Mouse (Mus musculus) limb, embryonic 10.5 days (tissue): ENCODE measurements around the gene Bri3bp. TPM values are rescaled to one million over a fixed set of nuclear protein-coding genes. Genes with fewer than 3 reads are reported as not detected.
A peak's percentile ranks its signal among the peaks of the same experiment; 100 is the strongest.

Experiments used
- DNase-seq: peaks from one replicate; pipeline ENCODE4 v3.0.0-alpha.2; 2017; ENCODE audit warnings: low spot score
- H3K27ac ChIP-seq: fragments of 300-500 bp; sonication (generic); 2 replicates; pipeline ENCODE4 v1.5.1; 2016; ENCODE audit warnings: mild to moderate bottlenecking
- H3K27me3 ChIP-seq: fragments of 300-500 bp; sonication (generic); 2 replicates; pipeline ENCODE4 v1.6.1; 2016; ENCODE audit warnings: low read depth, mild to moderate bottlenecking; ENCODE audit not compliant: poor library complexity, severe bottlenecking
- H3K36me3 ChIP-seq: fragments of 300-500 bp; sonication (generic); 2 replicates; pipeline ENCODE4 v1.6.1; 2016; ENCODE audit warnings: mild to moderate bottlenecking, moderate library complexity
- H3K4me1 ChIP-seq: fragments of 300-500 bp; sonication (generic); 2 replicates; pipeline ENCODE4 v1.6.1; 2016
- H3K4me3 ChIP-seq: fragments of 300-500 bp; sonication (generic); 2 replicates; pipeline ENCODE4 v1.5.1; 2016; ENCODE audit warnings: mild to moderate bottlenecking, moderate library complexity
- H3K9me3 ChIP-seq: fragments of 300-500 bp; sonication (generic); replicated peaks from 2 replicates; pipeline ENCODE4 v1.6.1; 2016; ENCODE audit warnings: mild to moderate bottlenecking
- WGBS: fragments of 180-500 bp; shearing (Covaris S2); methylation state at CpG from one replicate; pipeline ENCODE4 v1.1.7; 2016; 5-methylcytosine and 5-hydroxymethylcytosine counted together
- polyA plus RNA-seq: library from polyadenylated mRNA; unstranded; fragments of >200 nt; fragmentation: Nextera tagmentation; extraction: Ambion mirVana; gene quantifications from 2 replicates; pipeline ENCODE4 v1.2.1, GENCODE M21; 2016

Gene Bri3bp
- polyA plus RNA-seq, 1 experiment from 2014 or later: 52.1 TPM

- WGBS: 75% methylated on average over 9 of the region's 9 CpGs
- no peaks in the 10 kb centered on the region for H3K27me3 ChIP-seq
- H3K27ac ChIP-seq: no peak overlapping the region
- peaks cover 26% of the 10 kb centered on the region for H3K4me1 ChIP-seq
- H3K36me3 ChIP-seq: no peaks in the 10 kb centered on the region
- no peak overlapping the region for H3K4me3 ChIP-seq
- H3K9me3 ChIP-seq: no peaks in the 10 kb centered on the region
- DNase-seq: no peak
Observed at GRCm38 (mm10) chr5:125472796-125473475, 31.6 kb downstream of the Bri3bp start.

DNA sequence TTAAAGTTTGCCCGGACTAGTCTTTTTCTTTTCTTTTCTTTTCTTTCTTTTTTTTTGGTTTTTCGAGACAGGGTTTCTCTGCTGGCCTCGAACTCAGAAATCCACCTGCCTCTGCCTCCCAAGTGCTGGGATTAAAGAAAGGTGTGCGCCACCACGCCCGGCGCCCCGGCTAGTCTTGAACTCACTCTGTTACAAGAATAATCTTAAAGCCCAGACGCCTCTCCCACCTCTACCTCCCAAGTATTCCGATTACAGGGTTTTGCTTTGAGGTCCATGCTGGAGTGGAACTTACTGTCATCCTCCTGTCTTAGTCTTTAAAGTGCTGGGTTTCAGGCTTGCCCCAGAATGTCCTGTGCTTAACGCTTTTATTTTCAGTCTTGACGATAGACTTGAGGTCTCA, 33.7 kb downstream of the Bri3bp start:
- peaks cover 34% of the 10 kb centered on the region for H3K4me1 ChIP-seq
- DNase-seq: no peak
- H3K9me3 ChIP-seq: no peaks in the 10 kb centered on the region
- H3K27ac ChIP-seq: peak overlapping the region; percentile 84
- 59% methylated on average over 12 of the region's 12 CpGs for WGBS
- H3K36me3 ChIP-seq: peaks cover 16% of the 10 kb centered on the region
- no peaks in the 10 kb centered on the region for H3K27me3 ChIP-seq
- peak overlapping the region; percentile 79 for H3K4me3 ChIP-seq

DNA sequence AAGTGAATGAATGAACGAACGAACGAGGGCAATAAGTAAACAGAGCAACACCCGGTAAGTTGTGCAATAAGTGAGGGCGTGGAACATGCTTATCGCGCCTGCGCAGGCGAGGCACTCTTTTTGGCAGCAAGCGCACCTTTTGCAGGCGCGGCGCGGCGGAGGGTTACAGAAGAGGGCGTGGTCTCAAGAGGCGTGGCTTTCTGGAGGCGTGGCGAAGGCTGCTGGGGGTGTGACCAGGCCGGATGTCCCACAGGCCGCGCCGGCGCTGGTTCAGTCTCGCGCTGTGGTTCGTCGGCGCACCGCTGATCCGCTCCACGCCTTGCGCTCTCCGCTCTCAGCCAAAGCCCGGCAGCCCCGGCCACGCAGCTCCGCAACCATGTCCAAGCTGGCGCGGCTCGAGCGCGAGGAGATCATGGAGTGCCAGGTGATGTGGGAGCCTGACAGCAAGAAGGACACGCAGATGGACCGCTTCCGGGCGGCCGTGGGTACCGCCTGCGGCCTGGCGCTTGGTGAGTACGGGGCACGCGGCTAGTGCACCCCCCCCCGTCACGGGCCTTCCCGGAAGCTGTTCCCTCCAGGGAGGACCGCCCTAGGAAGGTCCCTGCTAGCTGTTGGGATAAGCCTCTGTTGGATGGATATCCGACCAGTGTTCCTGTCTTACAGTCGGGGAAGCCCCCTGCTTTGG, 34.4 kb downstream of the Bri3bp start, which contains the start of gene Aacs:
Gene Aacs (plus strand): TSS at position 214 of the 685 bp plus-strand sequence.
- peaks cover 20% of the 10 kb centered on the region for H3K36me3 ChIP-seq
- no peaks in the 10 kb centered on the region for H3K9me3 ChIP-seq
- DNase-seq: peak; percentile 99
- peak within 1 kb of the TSS; percentile 84 for H3K27ac ChIP-seq
- WGBS: under 1% methylated on average over 60 of the region's 60 CpGs
- H3K4me1 ChIP-seq: peaks cover 36% of the 10 kb centered on the region
- H3K27me3 ChIP-seq: no peaks in the 10 kb centered on the region
- peak within 1 kb of the TSS; percentile 79 for H3K4me3 ChIP-seq

DNA sequence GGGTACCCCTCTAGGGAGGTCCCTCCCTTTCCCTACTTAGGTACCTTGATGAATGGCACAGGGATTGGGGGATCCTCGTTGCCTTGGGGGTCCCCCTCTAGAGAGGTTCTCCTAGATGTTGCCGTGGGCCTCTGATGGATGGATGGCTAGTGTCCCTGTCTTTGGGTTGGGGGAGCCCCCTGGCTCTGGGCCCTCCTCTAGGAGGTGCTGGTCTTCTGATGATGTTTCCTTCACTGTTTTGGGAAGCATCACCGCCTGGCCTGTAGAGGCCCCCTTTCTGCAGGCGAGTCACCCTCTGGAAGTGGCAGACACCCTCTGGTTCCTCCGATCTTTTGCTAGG, 34.9 kb downstream of the Bri3bp start:
- WGBS: 18% methylated on average over 5 of the region's 5 CpGs
- no peak for DNase-seq
- peaks cover 25% of the 10 kb centered on the region for H3K36me3 ChIP-seq
- H3K4me1 ChIP-seq: peaks cover 36% of the 10 kb centered on the region
- H3K27ac ChIP-seq: peak overlapping the region; percentile 84
- H3K4me3 ChIP-seq: peak overlapping the region; percentile 79
- H3K9me3 ChIP-seq: no peaks in the 10 kb centered on the region
- H3K27me3 ChIP-seq: no peaks in the 10 kb centered on the region

DNA sequence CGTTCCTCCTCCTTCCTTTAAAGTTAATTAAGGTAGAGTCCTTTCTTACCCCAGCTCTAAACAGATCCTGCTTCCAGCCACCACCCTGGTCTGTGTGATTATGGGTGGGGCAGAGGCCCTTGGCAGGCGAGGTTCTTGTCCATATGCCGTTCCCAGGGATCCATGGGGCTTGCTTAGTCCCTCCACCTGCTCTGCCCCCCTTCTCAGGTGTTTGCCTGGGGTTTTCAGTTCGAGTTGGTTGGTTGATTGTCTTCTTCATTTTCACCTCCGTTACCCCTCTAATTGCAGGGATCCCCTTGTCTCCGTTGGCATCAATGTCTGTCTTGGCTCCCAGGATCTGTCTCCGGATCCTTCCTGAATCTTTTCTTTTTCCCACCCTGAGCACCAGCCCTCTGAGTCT, 35.4 kb downstream of the Bri3bp start:
- Histone ChIP-seq H3K36me3 (peaks cover 30% of the 10 kb centered on the region), H3K27ac (peak overlapping the region; percentile 63; the same call in 1 of the 2 replicates)

DNA sequence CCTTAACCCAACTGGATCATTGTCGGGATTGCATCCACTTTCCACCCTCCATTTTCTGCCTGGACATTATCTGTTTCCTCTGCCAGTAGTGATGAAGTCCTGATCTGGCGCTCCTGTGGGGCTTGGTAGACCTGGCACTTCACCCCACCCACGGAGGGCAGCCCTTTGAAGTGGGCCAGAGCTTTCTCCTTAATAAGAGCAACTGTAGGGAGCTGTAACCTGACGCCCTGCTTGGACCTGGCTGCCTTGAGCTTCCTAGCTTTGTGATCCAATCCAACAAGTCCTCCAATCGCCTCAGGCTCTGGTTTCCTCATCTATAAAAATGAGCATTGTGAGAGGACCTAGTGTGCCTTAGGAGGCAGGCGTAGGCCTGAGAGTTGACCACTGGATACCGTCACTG, 36.2 kb downstream of the Bri3bp start:
- Histone ChIP-seq H3K4me3 (peak overlapping the region; percentile 79), H3K27me3 (no peaks in the 10 kb centered on the region), H3K36me3 (peaks cover 35% of the 10 kb centered on the region), H3K27ac (peak overlapping the region; percentile 63; the same call in 1 of the 2 replicates), H3K4me1 (peaks cover 36% of the 10 kb centered on the region), H3K9me3 (no peaks in the 10 kb centered on the region)
- DNase-seq: peak; percentile 43
- WGBS: 40% methylated on average over 7 of the region's 7 CpGs

More for the DNA sequence above, 35.4 kb downstream of the Bri3bp start:
- Histone ChIP-seq H3K4me1 (peaks cover 36% of the 10 kb centered on the region), H3K27me3 (no peaks in the 10 kb centered on the region), H3K9me3 (no peaks in the 10 kb centered on the region), H3K4me3 (peak overlapping the region; percentile 79)
- 68% methylated on average over 7 of the region's 7 CpGs for WGBS
- DNase-seq: no peak

- Histone ChIP-seq H3K9me3 (no peaks in the 10 kb centered on the region), H3K4me1 (peaks cover 36% of the 10 kb centered on the region), H3K4me3 (peak overlapping the region; percentile 79; the same call in 1 of the 2 replicates), H3K27me3 (no peaks in the 10 kb centered on the region), H3K27ac (peak overlapping the region; percentile 63; the same call in 1 of the 2 replicates), H3K36me3 (peaks cover 40% of the 10 kb centered on the region)
- 81% methylated on average over 7 of the region's 7 CpGs for WGBS
- DNase-seq: no peak
Observed at GRCm38 (mm10) chr5:125478037-125478436, 36.7 kb downstream of the Bri3bp start.

DNA sequence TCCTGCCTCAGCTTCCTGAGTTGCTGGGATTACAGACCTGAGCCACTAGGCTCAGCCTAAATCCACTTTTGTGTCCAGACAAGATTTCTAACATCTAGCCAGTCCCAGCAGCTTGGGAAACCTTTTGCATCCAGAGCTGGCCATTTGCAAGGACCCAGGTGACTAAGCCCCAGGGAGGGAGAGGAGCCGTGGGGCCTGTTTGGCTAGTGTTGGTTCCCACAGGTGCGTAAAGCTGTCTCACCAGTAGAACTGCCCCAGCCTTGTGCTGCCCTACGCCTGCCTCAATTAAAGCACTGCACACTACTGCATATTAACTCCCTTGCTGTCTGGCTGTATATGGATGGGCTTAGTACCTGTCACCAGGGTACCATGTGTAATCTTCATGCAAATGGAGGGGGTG, 38.0 kb downstream of the Bri3bp start:
- Histone ChIP-seq H3K9me3 (no peaks in the 10 kb centered on the region), H3K27ac (no peak overlapping the region), H3K27me3 (no peaks in the 10 kb centered on the region), H3K4me3 (no peak overlapping the region), H3K4me1 (peaks cover 36% of the 10 kb centered on the region), H3K36me3 (peaks cover 52% of the 10 kb centered on the region)
- 88% methylated on average over 3 of the region's 3 CpGs for whole genome bisulfite sequencing
- DNase-seq: no peak

GRCm38 (mm10) chr5:125480434-125481231, 39.3 kb downstream of the Bri3bp start:
- Histone ChIP-seq H3K27me3 (no peaks in the 10 kb centered on the region), H3K27ac (no peak overlapping the region), H3K4me1 (peaks cover 33% of the 10 kb centered on the region), H3K36me3 (peaks cover 65% of the 10 kb centered on the region), H3K4me3 (no peak overlapping the region), H3K9me3 (no peaks in the 10 kb centered on the region)
- DNase-seq: no peak
- 87% methylated on average over 11 of the region's 11 CpGs for WGBS

DNA sequence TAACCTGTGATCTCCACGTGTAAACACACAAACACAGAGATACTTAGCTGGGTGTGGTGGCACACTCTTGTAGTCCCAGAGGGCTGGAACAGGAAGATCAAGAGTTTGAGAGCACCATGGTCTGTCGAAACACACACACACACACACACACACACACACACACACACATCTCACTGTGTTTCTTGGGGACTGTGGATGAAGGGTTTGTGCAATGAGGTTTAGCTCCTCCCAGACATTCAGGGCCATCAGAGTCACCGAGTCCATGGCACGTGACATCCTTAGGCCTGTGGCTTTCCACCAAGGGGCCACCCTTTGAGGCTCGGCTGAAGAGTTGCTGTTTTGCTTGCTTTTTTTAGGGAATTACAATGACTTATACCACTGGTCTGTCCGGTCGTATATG, 41.1 kb downstream of the Bri3bp start:
- no peak for DNase-seq
- WGBS: 91% methylated on average over 7 of the region's 7 CpGs
- Histone ChIP-seq H3K27ac (no peak overlapping the region), H3K9me3 (no peaks in the 10 kb centered on the region), H3K27me3 (no peaks in the 10 kb centered on the region), H3K4me3 (no peak overlapping the region), H3K4me1 (peaks cover 15% of the 10 kb centered on the region), H3K36me3 (peaks cover 79% of the 10 kb centered on the region)

- H3K9me3 ChIP-seq: no peaks in the 10 kb centered on the region
- H3K27ac ChIP-seq: no peak overlapping the region
- no peak overlapping the region for H3K4me3 ChIP-seq
- DNase-seq: no peak
- 80% methylated on average over 6 of the region's 6 CpGs for WGBS
- H3K4me1 ChIP-seq: peaks cover 2% of the 10 kb centered on the region; the same call in 1 of the 2 replicates
- no peaks in the 10 kb centered on the region for H3K27me3 ChIP-seq
- peaks cover 83% of the 10 kb centered on the region for H3K36me3 ChIP-seq
Observed at GRCm38 (mm10) chr5:125483712-125484611, 42.6 kb downstream of the Bri3bp start.
